Mouse (Mus musculus): ENCODE data around the gene Slc38a10. TPM values are rescaled to one million over a fixed set of nuclear protein-coding genes. Genes with fewer than 3 reads are reported as not detected.

The Slc38a10 gene
- polyA plus RNA-seq, 1 experiment from 2014 or later = 78.8 TPM

GRCm38 (mm10) chr11:120188102-120188480 lies 36.9 kb upstream of the Slc38a10 start:
- H3K36me3 ChIP-seq (ENCODE audit: control insufficient read depth, insufficient read depth, low read length) = peaks cover 16% of the 10 kb centered on the region
- peak overlapping the region; percentile 96 for H3K27ac ChIP-seq (replicated peaks; ENCODE audit: low read depth, low read length)
- 1% methylated on average over 23 of the region's 24 CpGs for WGBS
- no peaks in the 10 kb centered on the region for H3K27me3 ChIP-seq (replicated peaks; ENCODE audit: control insufficient read depth, insufficient read depth, low read length)
- peak overlapping the region; percentile 99 for H3K4me2 ChIP-seq (ENCODE audit: low read depth, low read length)
- H3K9ac ChIP-seq (ENCODE audit: low read depth, low read length) = peak overlapping the region; percentile 97
- peaks cover 37% of the 10 kb centered on the region for H3K4me1 ChIP-seq (ENCODE audit: control insufficient read depth, insufficient read depth, low read length)
- H3K4me3 ChIP-seq (ENCODE audit: low read depth, low read length) = peak overlapping the region; percentile 91
- DNase-seq (ENCODE audit: low spot score) (no peak), ATAC-seq (ENCODE audit: low read depth) (no peak)
- no peaks in the 10 kb centered on the region for H3K9me3 ChIP-seq (ENCODE audit: control insufficient read depth, low read length)

- no peak for DNase-seq (ENCODE audit: low spot score)
- peak overlapping the region; percentile 96 for H3K27ac ChIP-seq (replicated peaks; ENCODE audit: low read depth, low read length)
- no peak for ATAC-seq (ENCODE audit: low read depth)
- no peaks in the 10 kb centered on the region for H3K9me3 ChIP-seq (ENCODE audit: control insufficient read depth, low read length)
- no peaks in the 10 kb centered on the region for H3K27me3 ChIP-seq (replicated peaks; ENCODE audit: control insufficient read depth, insufficient read depth, low read length)
- 2% methylated on average over 43 of the region's 43 CpGs for WGBS
- H3K9ac ChIP-seq (ENCODE audit: low read depth, low read length) = peak overlapping the region; percentile 97
- H3K36me3 ChIP-seq (ENCODE audit: control insufficient read depth, insufficient read depth, low read length) = peaks cover 16% of the 10 kb centered on the region
- peaks cover 37% of the 10 kb centered on the region for H3K4me1 ChIP-seq (ENCODE audit: control insufficient read depth, insufficient read depth, low read length)
- H3K4me3 ChIP-seq (ENCODE audit: low read depth, low read length) = peak overlapping the region; percentile 91
- peak overlapping the region; percentile 99 for H3K4me2 ChIP-seq (ENCODE audit: low read depth, low read length)
These were observed 36.3 kb upstream of the Slc38a10 start for GRCm38 (mm10) chr11:120187236-120188101.

- H3K27me3 ChIP-seq (replicated peaks; ENCODE audit: control insufficient read depth, insufficient read depth, low read length) = no peaks in the 10 kb centered on the region
- H3K4me2 ChIP-seq (ENCODE audit: low read depth, low read length) = peak overlapping the region; percentile 99
- H3K27ac ChIP-seq (replicated peaks; ENCODE audit: low read depth, low read length) = peak overlapping the region; percentile 96
- no peak for ATAC-seq (ENCODE audit: low read depth)
- DNase-seq (ENCODE audit: low spot score) = peak; percentile 46
- peaks cover 16% of the 10 kb centered on the region for H3K36me3 ChIP-seq (ENCODE audit: control insufficient read depth, insufficient read depth, low read length)
- peaks cover 37% of the 10 kb centered on the region for H3K4me1 ChIP-seq (ENCODE audit: control insufficient read depth, insufficient read depth, low read length)
- no peaks in the 10 kb centered on the region for H3K9me3 ChIP-seq (ENCODE audit: control insufficient read depth, low read length)
- H3K4me3 ChIP-seq (ENCODE audit: low read depth, low read length) = peak overlapping the region; percentile 91
- H3K9ac ChIP-seq (ENCODE audit: low read depth, low read length) = peak overlapping the region; percentile 97
- WGBS = 4% methylated on average over 20 of the region's 20 CpGs
These were observed 35.7 kb upstream of the Slc38a10 start for GRCm38 (mm10) chr11:120186821-120187235.

- no peaks in the 10 kb centered on the region for H3K9me3 ChIP-seq (ENCODE audit: control insufficient read depth, low read length)
- peak overlapping the region; percentile 99 for H3K4me2 ChIP-seq (ENCODE audit: low read depth, low read length)
- peak overlapping the region; percentile 91 for H3K4me3 ChIP-seq (ENCODE audit: low read depth, low read length)
- H3K27me3 ChIP-seq (replicated peaks; ENCODE audit: control insufficient read depth, insufficient read depth, low read length) = no peaks in the 10 kb centered on the region
- peaks cover 16% of the 10 kb centered on the region for H3K36me3 ChIP-seq (ENCODE audit: control insufficient read depth, insufficient read depth, low read length)
- DNase-seq (ENCODE audit: low spot score) (peak; percentile 41), ATAC-seq (ENCODE audit: low read depth) (no peak)
- 8% methylated on average over 18 of the region's 18 CpGs for WGBS
- H3K9ac ChIP-seq (ENCODE audit: low read depth, low read length) = peak overlapping the region; percentile 97
- H3K4me1 ChIP-seq (ENCODE audit: control insufficient read depth, insufficient read depth, low read length) = peaks cover 37% of the 10 kb centered on the region
- H3K27ac ChIP-seq (replicated peaks; ENCODE audit: low read depth, low read length) = peak overlapping the region; percentile 96
These were observed 35.1 kb upstream of the Slc38a10 start for GRCm38 (mm10) chr11:120186145-120186740.

- Histone ChIP-seq H3K4me2 (ENCODE audit: low read depth, low read length) (peak overlapping the region; percentile 99), H3K4me3 (ENCODE audit: low read depth, low read length) (peak overlapping the region; percentile 91), H3K27ac (replicated peaks; ENCODE audit: low read depth, low read length) (peak overlapping the region; percentile 96), H3K4me1 (ENCODE audit: control insufficient read depth, insufficient read depth, low read length) (peaks cover 34% of the 10 kb centered on the region), H3K27me3 (replicated peaks; ENCODE audit: control insufficient read depth, insufficient read depth, low read length) (no peaks in the 10 kb centered on the region), H3K36me3 (ENCODE audit: control insufficient read depth, insufficient read depth, low read length) (peaks cover 16% of the 10 kb centered on the region), H3K9ac (ENCODE audit: low read depth, low read length) (peak overlapping the region; percentile 97), H3K9me3 (ENCODE audit: control insufficient read depth, low read length) (no peaks in the 10 kb centered on the region)
- 3% methylated on average over 53 of the region's 54 CpGs for WGBS
- ATAC-seq (ENCODE audit: low read depth) (peak; percentile 5; the same call in 1 of the 2 replicates), DNase-seq (ENCODE audit: low spot score) (peak; percentile 79)
These were observed 34.4 kb upstream of the Slc38a10 start for GRCm38 (mm10) chr11:120185316-120186141.

GRCm38 (mm10) chr11:120184371-120185315 lies 33.5 kb upstream of the Slc38a10 start:
- Histone ChIP-seq H3K9me3 (ENCODE audit: control insufficient read depth, low read length) (no peaks in the 10 kb centered on the region), H3K27ac (replicated peaks; ENCODE audit: low read depth, low read length) (peak overlapping the region; percentile 96), H3K4me2 (ENCODE audit: low read depth, low read length) (peak overlapping the region; percentile 99), H3K9ac (ENCODE audit: low read depth, low read length) (peak overlapping the region; percentile 97), H3K4me1 (ENCODE audit: control insufficient read depth, insufficient read depth, low read length) (peaks cover 30% of the 10 kb centered on the region), H3K27me3 (replicated peaks; ENCODE audit: control insufficient read depth, insufficient read depth, low read length) (no peaks in the 10 kb centered on the region), H3K36me3 (ENCODE audit: control insufficient read depth, insufficient read depth, low read length) (peaks cover 16% of the 10 kb centered on the region), H3K4me3 (ENCODE audit: low read depth, low read length) (peak overlapping the region; percentile 91)
- DNase-seq (ENCODE audit: low spot score) (peak; percentile 90), ATAC-seq (ENCODE audit: low read depth) (peak; percentile 7; the same call in 1 of the 2 replicates)
- WGBS = 13% methylated on average over 16 of the region's 16 CpGs

GRCm38 (mm10) chr11:120183708-120184107 lies 32.6 kb upstream of the Slc38a10 start:
- WGBS = 22% methylated on average over 11 of the region's 11 CpGs
- H3K4me3 ChIP-seq (ENCODE audit: low read depth, low read length) = no peak overlapping the region
- peak overlapping the region; percentile 99; the same call in 1 of the 2 replicates for H3K4me2 ChIP-seq (ENCODE audit: low read depth, low read length)
- peaks cover 16% of the 10 kb centered on the region for H3K36me3 ChIP-seq (ENCODE audit: control insufficient read depth, insufficient read depth, low read length)
- H3K27me3 ChIP-seq (replicated peaks; ENCODE audit: control insufficient read depth, insufficient read depth, low read length) = no peaks in the 10 kb centered on the region
- DNase-seq (ENCODE audit: low spot score) (peak; percentile 73), ATAC-seq (ENCODE audit: low read depth) (peak; percentile 1; the same call in 1 of the 2 replicates)
- peak overlapping the region; percentile 47 for H3K9ac ChIP-seq (ENCODE audit: low read depth, low read length)
- peaks cover 30% of the 10 kb centered on the region for H3K4me1 ChIP-seq (ENCODE audit: control insufficient read depth, insufficient read depth, low read length)
- peak overlapping the region; percentile 96 for H3K27ac ChIP-seq (replicated peaks; ENCODE audit: low read depth, low read length)
- no peaks in the 10 kb centered on the region for H3K9me3 ChIP-seq (ENCODE audit: control insufficient read depth, low read length)

Measured in embryonic facial prominence, embryonic 14.5 days (tissue).